Mouse (Mus musculus) gastrocnemius, postnatal 36 days (tissue): Measurements from ENCODE around the gene Map3k7cl. TPM values are rescaled to one million over a fixed set of nuclear protein-coding genes. Genes with fewer than 3 reads are reported as not detected.

Experiments used
- DNase-seq, 2 experiments: peaks; one replicate each; pipeline ENCODE4 v3.0.0; 2022
- intact Hi-C: fragments of 180-260 bp; cut with DNase I; formaldehyde crosslinking; loops from one replicate; pipeline ENCODE4 v1.15.1; 2025
- total RNA-seq, 2 experiments: library from RNA; stranded (reverse); gene quantifications; 2 replicates each; pipeline ENCODE4 v1.2.3; 2021

The Map3k7cl gene
- total RNA-seq, 2 experiments from 2014 or later: 7.7 to 13.4 TPM

GRCm38 (mm10) chr16:87584618-87585017 lies 31.5 kb downstream of the Map3k7cl start:
- no peak for DNase-seq
- intact Hi-C loops: no loop called here

GRCm38 (mm10) chr16:87585548-87586262 lies 32.6 kb downstream of the Map3k7cl start:
- intact Hi-C loops: no loop called here
- no peak for DNase-seq

GRCm38 (mm10) chr16:87587843-87588242 lies 34.7 kb downstream of the Map3k7cl start:
- no peak for DNase-seq
- intact Hi-C loops: no loop called here

- no peak for DNase-seq
- intact Hi-C loops: loop anchor here (5.0 kb wide), 1 partner anchor 92 kb away; no protein-coding TSS in a partner anchor
These were observed 41.0 kb downstream of the Map3k7cl start for GRCm38 (mm10) chr16:87594145-87594544.

GRCm38 (mm10) chr16:87595149-87595548 lies 42.0 kb downstream of the Map3k7cl start:
- DNase-seq: no peak
- intact Hi-C loops: no loop called here

- DNase-seq: no peak
- intact Hi-C loops: no loop called here
These were observed 49.8 kb downstream of the Map3k7cl start for GRCm38 (mm10) chr16:87602717-87603526.

GRCm38 (mm10) chr16:87604002-87604401 lies 50.9 kb downstream of the Map3k7cl start:
- intact Hi-C loops: no loop called here
- DNase-seq: no peak

GRCm38 (mm10) chr16:87604883-87605282 lies 51.8 kb downstream of the Map3k7cl start:
- intact Hi-C loops: no loop called here
- DNase-seq: no peak

- DNase-seq: no peak
- intact Hi-C loops: no loop called here
These were observed 54.3 kb downstream of the Map3k7cl start for GRCm38 (mm10) chr16:87607383-87607782.

GRCm38 (mm10) chr16:87607959-87608358 lies 54.8 kb downstream of the Map3k7cl start:
- intact Hi-C loops: no loop called here
- no peak for DNase-seq

GRCm38 (mm10) chr16:87610142-87610541 lies 57.0 kb downstream of the Map3k7cl start:
- intact Hi-C loops: no loop called here
- DNase-seq: no peak

GRCm38 (mm10) chr16:87610556-87611295 lies 57.6 kb downstream of the Map3k7cl start:
- intact Hi-C loops: no loop called here
- DNase-seq: no peak

GRCm38 (mm10) chr16:87611420-87611819 lies 58.3 kb downstream of the Map3k7cl start:
- DNase-seq: no peak
- intact Hi-C loops: no loop called here

GRCm38 (mm10) chr16:87612218-87612838 lies 59.2 kb downstream of the Map3k7cl start:
- intact Hi-C loops: no loop called here
- DNase-seq: no peak

GRCm38 (mm10) chr16:87617377-87617776 lies 64.2 kb downstream of the Map3k7cl start:
- no peak for DNase-seq
- intact Hi-C loops: no loop called here

GRCm38 (mm10) chr16:87621246-87621645 lies 68.1 kb downstream of the Map3k7cl start:
- no peak for DNase-seq
- intact Hi-C loops: no loop called here

- DNase-seq: no peak
- intact Hi-C loops: no loop called here
These were observed 70.8 kb downstream of the Map3k7cl start for GRCm38 (mm10) chr16:87623881-87624280.

- intact Hi-C loops: no loop called here
- DNase-seq: no peak
These were observed 71.8 kb downstream of the Map3k7cl start for GRCm38 (mm10) chr16:87624937-87625336.

GRCm38 (mm10) chr16:87625341-87625740 lies 72.2 kb downstream of the Map3k7cl start:
- no peak for DNase-seq
- intact Hi-C loops: no loop called here

- intact Hi-C loops: no loop called here
- no peak for DNase-seq
These were observed 72.7 kb downstream of the Map3k7cl start for GRCm38 (mm10) chr16:87625816-87626215.

GRCm38 (mm10) chr16:87626696-87627095 lies 73.6 kb downstream of the Map3k7cl start:
- DNase-seq: no peak
- intact Hi-C loops: no loop called here
